Mouse (Mus musculus) cerebellum, adult 8-10 months (tissue): Measurements from ENCODE around the gene Olfr1133.
"Not testable (repeated sequence)": the region's sequence is repeated elsewhere in the genome, so short reads cannot be mapped to it uniquely, and the experiment has no call there.

ENCODE experiments used
- DNase-seq: peaks from one replicate; pipeline ENCODE4 v3.0.0; 2022

The Olfr1133 gene

DNA sequence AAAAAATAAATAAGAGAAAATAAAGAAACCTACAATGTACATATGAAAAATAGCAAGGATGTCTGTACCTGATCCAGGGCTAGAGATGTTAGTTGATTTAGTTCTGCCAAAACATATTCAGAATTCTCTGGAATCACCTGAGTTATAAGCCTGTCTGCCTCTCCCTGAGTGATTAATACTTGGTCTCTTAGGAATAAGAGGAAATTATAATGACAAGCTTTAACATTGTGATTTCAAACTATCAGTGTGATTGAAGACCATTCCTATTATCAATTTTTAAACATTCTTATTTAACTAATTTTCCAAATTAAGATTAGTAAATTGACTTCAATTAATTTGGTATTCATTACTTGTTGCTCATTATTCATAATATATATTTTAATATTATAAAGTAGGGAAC, at the start of gene Olfr1133:
TSS of gene Olfr1133 (minus strand) at position 101 of the 400 bp plus-strand sequence.
- DNase-seq = no peak

DNA sequence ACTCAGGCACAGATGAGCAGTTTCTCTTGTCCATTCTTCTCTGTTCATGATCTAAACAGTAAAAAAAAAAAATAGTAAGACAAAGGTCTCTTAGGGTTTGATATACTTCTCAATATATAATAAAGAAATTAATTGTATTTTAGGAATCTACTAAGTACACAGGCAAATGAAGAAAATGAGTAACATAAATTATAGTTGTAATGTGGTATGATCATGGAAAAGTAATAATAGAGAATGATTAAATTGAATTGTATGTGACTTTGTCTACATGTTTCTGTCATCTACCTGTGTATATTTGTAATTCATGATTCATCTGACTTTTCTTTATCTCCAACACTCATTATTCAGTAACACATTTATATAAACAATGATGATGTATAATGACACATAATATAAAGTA, 46.7 kb upstream of the Olfr1133 start, which contains the start of gene Olfr1136:
TSS of gene Olfr1136 (minus strand) at position 101 of the 400 bp plus-strand sequence.
- no peak for DNase-seq

DNA sequence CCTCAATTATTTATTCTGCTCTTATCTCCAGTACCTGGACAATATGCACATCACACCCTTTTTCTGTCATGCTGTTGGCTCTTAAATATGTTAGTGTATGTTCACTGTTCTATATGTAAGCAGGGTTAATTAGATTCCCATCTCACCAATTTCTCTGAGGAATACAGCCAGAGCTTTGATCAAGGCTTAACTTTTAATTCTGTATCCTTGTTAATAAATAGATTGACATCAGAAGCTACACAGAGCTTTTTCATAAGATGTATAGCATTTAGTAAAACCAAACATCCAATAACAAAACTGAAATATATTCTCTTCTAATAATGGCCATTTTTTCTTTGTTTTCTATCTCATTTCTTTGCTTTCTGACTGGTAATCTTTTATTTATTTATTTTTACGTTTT, 26.4 kb upstream of the Olfr1133 start, which contains the start of gene Olfr1135:
TSS of gene Olfr1135 (minus strand) at position 101 of the 400 bp plus-strand sequence.
- no peak for DNase-seq

DNA sequence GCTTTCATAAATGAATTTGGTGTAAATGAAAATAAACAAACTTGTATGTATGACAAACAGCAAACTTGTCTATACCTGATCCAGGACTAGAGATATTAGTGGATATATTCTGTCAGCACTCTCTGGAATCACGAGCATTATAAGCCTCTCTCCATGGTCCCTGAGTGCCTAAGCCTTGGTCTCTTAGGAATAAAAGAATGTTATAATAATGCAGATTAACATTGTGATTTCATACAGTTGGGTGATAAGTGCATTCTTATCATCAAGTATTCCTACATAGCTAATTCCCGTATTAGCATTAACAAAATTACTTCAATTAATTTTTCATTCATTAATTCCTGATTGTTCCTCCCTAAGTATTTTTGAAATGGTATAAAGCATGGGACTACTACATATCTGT, 11.2 kb upstream of the Olfr1133 start, which contains the start of gene Olfr1134:
TSS of gene Olfr1134 (minus strand) at position 101 of the 400 bp plus-strand sequence.
- DNase-seq = no peak

DNA sequence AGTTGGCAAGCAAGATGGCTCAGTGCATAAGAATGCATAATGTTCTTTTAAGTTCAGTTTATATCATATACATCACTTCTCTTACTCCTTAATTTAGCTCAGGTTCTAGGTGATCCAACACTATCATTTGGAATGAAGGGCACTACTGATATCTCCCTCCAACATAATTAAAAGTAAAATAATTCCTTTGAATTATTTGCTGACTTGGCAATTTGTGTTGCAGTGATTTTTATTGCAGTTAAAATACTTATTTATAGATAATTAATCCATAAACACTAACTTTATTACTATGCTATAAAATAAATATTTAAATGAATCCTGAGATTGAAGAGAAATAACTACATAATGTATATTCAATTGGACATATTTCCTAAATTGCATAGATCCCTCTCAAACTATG, 4.7 kb downstream of the Olfr1133 start:
- no peak for DNase-seq

DNA sequence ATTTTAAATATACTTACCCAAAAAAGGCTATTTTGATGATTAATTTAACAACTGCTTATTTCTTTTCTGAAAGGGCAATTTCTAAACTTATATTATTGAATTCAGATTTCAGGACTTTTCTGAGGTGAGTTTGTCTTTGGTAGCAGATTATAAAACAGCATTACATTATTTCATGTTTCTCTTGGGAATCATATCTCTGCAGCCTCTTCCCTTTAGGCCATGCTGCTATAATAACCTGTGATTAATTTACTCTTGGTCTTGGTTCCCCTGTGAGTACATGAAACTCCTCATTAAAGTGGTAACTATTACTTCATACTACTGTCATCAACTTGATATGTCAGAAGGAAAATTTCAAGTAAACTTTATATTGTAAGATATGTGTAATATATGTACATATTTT, 9.7 kb downstream of the Olfr1133 start, which contains the start of gene Olfr1132:
TSS of gene Olfr1132 (minus strand) at position 101 of the 400 bp plus-strand sequence.
- no peak for DNase-seq

DNA sequence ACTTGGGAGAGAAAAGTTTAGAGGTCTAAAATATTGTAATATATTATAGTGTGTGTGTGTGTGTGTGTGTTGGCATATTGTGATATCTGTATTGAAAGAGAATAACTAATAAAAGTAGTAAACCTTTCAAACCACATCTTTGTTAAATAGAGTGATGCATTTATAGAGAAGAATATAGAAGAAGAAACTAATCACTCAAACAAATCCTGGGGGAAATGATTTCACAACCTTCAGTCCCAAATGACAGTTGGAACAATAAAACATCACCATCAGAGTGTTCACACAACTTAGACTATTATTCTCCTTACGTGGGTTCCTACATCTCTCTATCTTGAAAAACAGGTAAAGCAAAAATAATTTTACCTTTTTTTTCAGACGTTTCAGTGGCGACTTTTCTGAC, 20.4 kb downstream of the Olfr1133 start, which contains the start of gene Olfr1131:
TSS of gene Olfr1131 (plus strand) at position 301 of the 400 bp plus-strand sequence.
- DNase-seq = no peak

DNA sequence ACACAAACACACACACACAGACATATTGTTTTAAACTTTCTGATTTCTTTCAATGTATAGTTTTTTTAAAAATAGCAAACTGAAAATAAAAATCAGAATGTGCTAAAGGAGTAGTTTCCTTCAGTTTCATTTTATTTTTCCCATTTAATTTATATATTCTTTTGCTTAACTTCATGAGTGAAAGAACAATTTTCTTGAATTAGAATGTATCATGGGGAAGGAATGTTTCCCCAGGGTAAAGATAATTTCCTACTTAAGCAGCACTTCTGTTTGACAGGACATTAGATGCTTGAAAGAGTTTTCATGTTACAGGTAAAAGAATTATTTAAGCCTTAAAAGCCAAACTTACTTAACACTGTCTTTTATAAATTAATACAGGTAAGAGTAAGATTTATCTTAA, 41.3 kb downstream of the Olfr1133 start, which contains the start of gene Olfr1130:
TSS of gene Olfr1130 (plus strand) at position 301 of the 400 bp plus-strand sequence.
- DNase-seq = not testable (repeated sequence)
